Mouse (Mus musculus) stomach, embryonic 16.5 days (tissue): ENCODE measurements around the gene Zfp791. TPM values are rescaled to one million over a fixed set of nuclear protein-coding genes. Genes with fewer than 3 reads are reported as not detected.

ENCODE experiments used
- ATAC-seq: fragments of 200-750 bp; cut with Nextera tagmentation; 2 replicates; pipeline ENCODE4 v1.8.0; 2017; ENCODE audit warnings: moderate number of reproducible peaks, moderate TSS enrichment; ENCODE audit not compliant: insufficient read depth, low FRiP score
- H3K27ac ChIP-seq: fragments of 300-500 bp; sonication (generic); 2 replicates; pipeline ENCODE4 v1.5.1; 2014; ENCODE audit warnings: low read length
- H3K27me3 ChIP-seq: fragments of 300-500 bp; sonication (generic); 2 replicates; pipeline ENCODE4 v1.6.1; 2014; ENCODE audit warnings: low read length, control low read depth, mixed read lengths; ENCODE audit not compliant: control insufficient read depth, insufficient read depth
- H3K36me3 ChIP-seq: fragments of 300-500 bp; sonication (generic); 2 replicates; pipeline ENCODE4 v1.6.1; 2014; ENCODE audit warnings: low read length; ENCODE audit not compliant: control insufficient read depth, insufficient read depth
- H3K4me1 ChIP-seq: fragments of 300-500 bp; sonication (generic); 2 replicates; pipeline ENCODE4 v1.6.1; 2014; ENCODE audit warnings: low read length, control low read depth, mixed read lengths; ENCODE audit not compliant: control insufficient read depth, insufficient read depth
- H3K4me2 ChIP-seq: fragments of 300-500 bp; sonication (generic); 2 replicates; pipeline ENCODE4 v1.6.1; 2014; ENCODE audit warnings: low read depth, low read length, mixed read lengths
- H3K4me3 ChIP-seq: fragments of 300-500 bp; sonication (generic); replicated peaks from 2 replicates; pipeline ENCODE4 v1.5.1; 2014; ENCODE audit warnings: mild to moderate bottlenecking, low read length
- H3K9ac ChIP-seq: fragments of 300-500 bp; sonication (generic); 2 replicates; pipeline ENCODE4 v1.6.1; 2014; ENCODE audit warnings: low read length
- H3K9me3 ChIP-seq: fragments of 300-500 bp; sonication (generic); replicated peaks from 2 replicates; pipeline ENCODE4 v1.6.1; 2016; ENCODE audit warnings: low read length, control low read depth; ENCODE audit not compliant: control insufficient read depth
- WGBS: fragments of 180-500 bp; shearing (Covaris S2); extraction: QIAGEN DNeasy Blood & Tissue Kit; methylation state at CpG from one replicate; pipeline ENCODE4 v1.1.7; 2014; 5-methylcytosine and 5-hydroxymethylcytosine counted together
- microRNA-seq: library from miRNA; unstranded; fragments of <30 nt; microRNA quantifications from one replicate; pipeline ENCODE4, GENCODE M21; 2016
- polyA plus RNA-seq: library from polyadenylated mRNA; unstranded; fragments of >200 nt; fragmentation: Nextera tagmentation; extraction: Ambion mirVana; gene quantifications from 2 replicates; pipeline ENCODE4 v1.2.1, GENCODE M21; 2015

Zfp791 gene
- polyA plus RNA-seq, 1 experiment from 2014 or later: 3.0 TPM

DNA sequence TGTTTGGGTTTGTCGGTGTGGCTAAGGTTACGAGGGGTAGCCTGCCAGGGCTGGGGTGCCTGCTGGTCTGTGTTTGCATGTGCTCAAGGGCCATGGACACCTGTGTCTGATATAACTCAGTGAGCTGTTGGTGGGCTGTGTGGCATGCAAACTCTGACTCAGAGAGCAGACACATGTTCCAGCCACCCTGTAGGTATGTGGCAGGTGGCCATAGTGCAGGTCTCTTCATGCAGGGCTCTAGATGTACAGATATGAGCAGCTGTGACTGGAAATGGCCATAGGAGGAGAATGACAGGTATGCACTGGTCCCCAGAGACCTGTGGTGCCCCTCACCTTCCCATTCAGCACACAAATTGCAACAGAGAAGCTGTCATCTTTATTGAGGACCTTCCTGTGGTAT, 55.7 kb downstream of the Zfp791 start:
- no peak overlapping the region for H3K4me3 ChIP-seq
- no peaks in the 10 kb centered on the region for H3K36me3 ChIP-seq
- ATAC-seq: no peak
- H3K9me3 ChIP-seq: no peaks in the 10 kb centered on the region
- H3K9ac ChIP-seq: no peak overlapping the region
- no peak overlapping the region for H3K27ac ChIP-seq
- WGBS: 92% methylated on average over 2 of the region's 2 CpGs
- no peaks in the 10 kb centered on the region for H3K27me3 ChIP-seq
- no peak overlapping the region for H3K4me2 ChIP-seq
- peaks cover 4% of the 10 kb centered on the region; the same call in 1 of the 2 replicates for H3K4me1 ChIP-seq

- 16% methylated on average over 2 of the region's 2 CpGs for WGBS
- no peak for ATAC-seq
- no peak overlapping the region for H3K4me3 ChIP-seq
These were observed 57.7 kb downstream of the Zfp791 start for GRCm38 (mm10) chr8:85065213-85065612.

GRCm38 (mm10) chr8:85062603-85063002, 60.3 kb downstream of the Zfp791 start:
- H3K27me3 ChIP-seq: no peaks in the 10 kb centered on the region
- no peak overlapping the region for H3K4me3 ChIP-seq
- no peak overlapping the region for H3K27ac ChIP-seq
- 92% methylated on average over 4 of the region's 4 CpGs for WGBS
- no peak overlapping the region for H3K4me2 ChIP-seq
- H3K9me3 ChIP-seq: no peaks in the 10 kb centered on the region
- H3K36me3 ChIP-seq: no peaks in the 10 kb centered on the region
- H3K4me1 ChIP-seq: peaks cover 10% of the 10 kb centered on the region
- H3K9ac ChIP-seq: no peak overlapping the region
- no peak for ATAC-seq

More at GRCm38 (mm10) chr8:85065213-85065612, 57.7 kb downstream of the Zfp791 start:
- H3K27ac ChIP-seq: no peak overlapping the region
- no peak overlapping the region for H3K9ac ChIP-seq
- H3K9me3 ChIP-seq: no peaks in the 10 kb centered on the region
- no peak overlapping the region for H3K4me2 ChIP-seq
- no peaks in the 10 kb centered on the region for H3K27me3 ChIP-seq
- no peaks in the 10 kb centered on the region for H3K36me3 ChIP-seq
- H3K4me1 ChIP-seq: peaks cover 10% of the 10 kb centered on the region

- Histone ChIP-seq H3K9me3 (no peaks in the 10 kb centered on the region), H3K36me3 (peaks cover 12% of the 10 kb centered on the region; the same call in 1 of the 2 replicates), H3K27me3 (no peaks in the 10 kb centered on the region), H3K4me3 (peak within 1 kb of the TSS; percentile 91), H3K9ac (peak within 1 kb of the TSS; percentile 82), H3K4me1 (peaks cover 10% of the 10 kb centered on the region), H3K4me2 (peak within 1 kb of the TSS; percentile 94), H3K27ac (peak within 1 kb of the TSS; percentile 38; the same call in 1 of the 2 replicates)
- peak; percentile 91 for ATAC-seq
- under 1% methylated on average over 52 of the region's 53 CpGs for WGBS
These were observed 62.8 kb downstream of the Zfp791 start, which contains the start of gene Fbxw9 for GRCm38 (mm10) chr8:85059879-85060616. TSS of gene Fbxw9 (plus strand) at chr8:85060055.

Small RNA genes within 50 kb of the gene (microRNA-seq; reads per million reads assigned to microRNA genes)
- gene Gm23388 (3.1 reads per million, percentile 17 among the genes with 10 or more reads in this experiment), gene Mir7070 (1.5 reads per million)

Other genes with a start within 250 kb of the Zfp791 start
- 41.1 and 45.8 TPM in 2 replicates for gene Gcdh, start 229.2 kb downstream of the Zfp791 start, polyA plus RNA-seq
- gene Klf1, start 221.2 kb downstream of the Zfp791 start, polyA plus RNA-seq: 15.7 and 18.4 TPM in 2 replicates
- 14.0 and 14.4 TPM in 2 replicates for gene Dnase2a, start 214.5 kb downstream of the Zfp791 start, polyA plus RNA-seq
- gene Mast1, start 185.7 kb downstream of the Zfp791 start, polyA plus RNA-seq: 1.4 and 1.6 TPM in 2 replicates
- gene Rtbdn, start 176.1 kb downstream of the Zfp791 start, polyA plus RNA-seq: 0.19 and 0.28 TPM in 2 replicates
- not detected in 2 replicates for gene Gm49661, start 153.7 kb downstream of the Zfp791 start, polyA plus RNA-seq
- 584 and 593 TPM in 2 replicates for gene Prdx2, start 153.5 kb downstream of the Zfp791 start, polyA plus RNA-seq
- gene Rnaseh2a, start 153.3 kb downstream of the Zfp791 start, polyA plus RNA-seq: 97.5 and 108 TPM in 2 replicates
- gene Junb, start 144.4 kb downstream of the Zfp791 start, polyA plus RNA-seq: 21.6 and 25.8 TPM in 2 replicates
- gene Hook2, start 132.5 kb downstream of the Zfp791 start, polyA plus RNA-seq: 50.0 TPM in 2 replicates
- gene Best2, start 108.6 kb downstream of the Zfp791 start, polyA plus RNA-seq: 0.30 and 0.42 TPM in 2 replicates
- 108 and 110 TPM in 2 replicates for gene Asna1, start 97.8 kb downstream of the Zfp791 start, polyA plus RNA-seq
- 63.4 and 64.0 TPM in 2 replicates for gene Trir, start 96.3 kb downstream of the Zfp791 start, polyA plus RNA-seq
- gene Tnpo2, start 86.2 kb downstream of the Zfp791 start, polyA plus RNA-seq: 28.6 and 31.0 TPM in 2 replicates
- 28.1 and 29.9 TPM in 2 replicates for gene Fbxw9, start 63.0 kb downstream of the Zfp791 start, polyA plus RNA-seq
- 0.53 TPM in 1 of 2 replicates, not detected in the other for gene Gm5741, start 55.1 kb downstream of the Zfp791 start, polyA plus RNA-seq
- gene Dhps, start 51.3 kb downstream of the Zfp791 start, polyA plus RNA-seq: 47.1 TPM in 2 replicates
- 116 and 131 TPM in 2 replicates for gene Wdr83os, start 42.4 kb downstream of the Zfp791 start, polyA plus RNA-seq
- gene Wdr83, start 41.8 kb downstream of the Zfp791 start, polyA plus RNA-seq: 36.8 and 46.1 TPM in 2 replicates
- 59.8 and 61.3 TPM in 2 replicates for gene Man2b1, start 39.8 kb downstream of the Zfp791 start, polyA plus RNA-seq
- gene Cks1brt, start 28.8 kb upstream of the Zfp791 start, polyA plus RNA-seq: not detected in 2 replicates
- gene Olfr371, start 102.9 kb upstream of the Zfp791 start, polyA plus RNA-seq: not detected in 2 replicates
- gene Orc6, start 176.5 kb upstream of the Zfp791 start, polyA plus RNA-seq: 76.8 and 78.2 TPM in 2 replicates
- 154 and 159 TPM in 2 replicates for gene Vps35, start 176.7 kb upstream of the Zfp791 start, polyA plus RNA-seq